Mouse (Mus musculus): Measurements from ENCODE around the gene Jak1. TPM values are rescaled to one million over a fixed set of nuclear protein-coding genes. Genes with fewer than 3 reads are reported as not detected.
A peak's percentile ranks its signal among the peaks of the same experiment; 100 is the strongest.

The Jak1 gene
- polyA plus RNA-seq, 1 experiment = 33.5 TPM

GRCm38 (mm10) chr4:101292736-101293541 is 27.9 kb upstream of the Jak1 start:
- Histone ChIP-seq H3K36me3 (ENCODE audit: control insufficient read depth, insufficient read depth) (no peaks in the 10 kb centered on the region), H3K27me3 (ENCODE audit: control insufficient read depth, insufficient read depth, insufficient read length) (no peaks in the 10 kb centered on the region), H3K79me2 (ENCODE audit: control insufficient read depth, insufficient read depth) (no peaks in the 10 kb centered on the region), H3K4me2 (ENCODE audit: low read depth) (no peak overlapping the region), H3ac (ENCODE audit: control insufficient read depth, insufficient read length) (no peak overlapping the region), H3K4me3 (no peak overlapping the region)
- no peak for TF ChIP-seq POLR2AphosphoS2 (IDR thresholded peaks at IDR 0.05; ENCODE audit: insufficient read length, low read depth)
- no peak for TF ChIP-seq MYOD1 (IDR thresholded peaks at IDR 0.05; ENCODE audit: control insufficient read depth in 1 of 3, insufficient read length in 2 of 3, low read depth in 2 of 3)

DNA sequence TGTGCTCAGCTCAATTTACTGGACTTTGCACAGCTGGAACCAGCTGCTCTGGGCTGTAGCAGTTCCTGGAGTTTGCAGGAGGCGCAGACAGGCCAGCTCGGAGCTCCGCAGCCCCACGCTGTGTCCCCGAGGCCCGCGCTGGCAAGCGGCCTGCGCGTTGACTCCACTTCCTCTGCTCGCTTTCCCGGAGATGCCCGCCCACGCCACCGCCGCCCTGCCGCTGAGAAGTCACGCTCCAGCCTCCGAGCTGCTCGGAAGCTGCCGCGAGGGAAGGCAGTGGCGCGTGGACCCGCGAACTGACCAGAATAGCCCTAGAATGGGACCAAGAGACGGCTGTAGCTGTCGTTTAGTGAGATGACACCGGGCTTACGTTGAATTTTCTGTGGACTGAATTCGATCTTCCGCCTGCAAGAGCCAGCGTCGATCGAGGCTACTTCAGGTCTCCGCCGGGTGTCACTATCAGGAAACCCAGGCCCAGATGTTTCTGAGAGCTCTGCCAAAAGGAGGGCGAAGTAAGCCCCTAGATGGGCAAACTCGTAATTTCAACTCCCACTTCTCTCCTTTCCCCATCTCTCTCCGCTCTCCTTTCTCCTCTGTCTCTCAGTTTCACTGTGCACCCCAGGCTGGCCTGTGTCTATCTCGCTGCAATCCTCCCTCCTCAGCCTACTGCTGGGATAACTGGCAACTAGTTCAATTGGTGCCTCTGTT is 27.1 kb upstream of the Jak1 start:
- Histone ChIP-seq H3K27me3 (ENCODE audit: control insufficient read depth, insufficient read depth, insufficient read length) (no peaks in the 10 kb centered on the region), H3K4me2 (ENCODE audit: low read depth) (peak overlapping the region; percentile 66), H3K79me2 (ENCODE audit: control insufficient read depth, insufficient read depth) (no peaks in the 10 kb centered on the region), H3ac (ENCODE audit: control insufficient read depth, insufficient read length) (no peak overlapping the region), H3K36me3 (ENCODE audit: control insufficient read depth, insufficient read depth) (no peaks in the 10 kb centered on the region), H3K4me3 (no peak overlapping the region)
- TF ChIP-seq USF1 (IDR thresholded peaks at IDR 0.05; ENCODE audit: low read depth) (no peak), POLR2A (IDR thresholded peaks at IDR 0.05; ENCODE audit: insufficient read length, low read depth) (no peak), POLR2AphosphoS2 (IDR thresholded peaks at IDR 0.05; ENCODE audit: insufficient read length, low read depth) (no peak), MYOG (IDR thresholded peaks at IDR 0.05; ENCODE audit: control insufficient read depth in 1 of 3, insufficient read depth in 1 of 3, insufficient read length in 2 of 3, low read depth in 2 of 3) (peak in 1 of 3 experiments; percentile 24), MYOD1 (IDR thresholded peaks at IDR 0.05; ENCODE audit: control insufficient read depth in 1 of 3, insufficient read length in 2 of 3, low read depth in 2 of 3) (peak in 2 of 3 experiments; percentile 36 to 44)

- H3ac ChIP-seq (ENCODE audit: control insufficient read depth, insufficient read length) = no peak overlapping the region
- no peaks in the 10 kb centered on the region for H3K79me2 ChIP-seq (ENCODE audit: control insufficient read depth, insufficient read depth)
- TF ChIP-seq POLR2AphosphoS2 (IDR thresholded peaks at IDR 0.05; ENCODE audit: insufficient read length, low read depth) (no peak), MAX (IDR thresholded peaks at IDR 0.05; ENCODE audit: low read depth) (no peak), E2F4 (IDR thresholded peaks at IDR 0.05; ENCODE audit: insufficient read depth) (no peak), TCF12 (IDR thresholded peaks at IDR 0.05; ENCODE audit: insufficient read depth, poor library complexity, severe bottlenecking) (no peak), MYOG (IDR thresholded peaks at IDR 0.05; ENCODE audit: control insufficient read depth in 1 of 3, insufficient read depth in 1 of 3, insufficient read length in 2 of 3, low read depth in 2 of 3) (no peak)
- H3K27me3 ChIP-seq (ENCODE audit: control insufficient read depth, insufficient read depth, insufficient read length) = no peaks in the 10 kb centered on the region
- no peak overlapping the region for H3K4me3 ChIP-seq
- no peaks in the 10 kb centered on the region for H3K36me3 ChIP-seq (ENCODE audit: control insufficient read depth, insufficient read depth)
- no peak overlapping the region for H3K4me2 ChIP-seq (ENCODE audit: low read depth)
These were observed 23.2 kb upstream of the Jak1 start for GRCm38 (mm10) chr4:101288292-101288691.

DNA sequence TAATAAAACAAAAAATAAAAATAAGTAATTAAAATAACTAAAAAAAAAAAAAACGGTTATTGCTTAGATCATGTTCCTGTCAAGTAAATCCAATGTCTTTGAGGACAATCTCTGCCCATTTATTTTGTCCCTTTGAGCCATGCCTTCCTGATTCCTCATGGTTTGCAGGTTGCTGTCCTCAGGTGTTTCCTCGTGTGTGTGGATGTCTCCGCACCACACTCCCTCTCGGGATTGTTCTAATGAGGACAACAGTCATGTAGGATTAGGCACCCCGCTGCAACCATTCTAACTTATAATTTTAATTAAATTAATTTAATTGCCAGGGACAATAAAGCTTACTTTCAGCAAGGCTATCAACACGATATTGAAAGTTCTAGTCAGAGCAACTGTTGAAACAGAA is 21.5 kb upstream of the Jak1 start:
- Histone ChIP-seq H3K4me2 (ENCODE audit: low read depth) (no peak overlapping the region), H3ac (ENCODE audit: control insufficient read depth, insufficient read length) (no peak overlapping the region), H3K79me2 (ENCODE audit: control insufficient read depth, insufficient read depth) (no peaks in the 10 kb centered on the region), H3K27me3 (ENCODE audit: control insufficient read depth, insufficient read depth, insufficient read length) (no peaks in the 10 kb centered on the region), H3K36me3 (ENCODE audit: control insufficient read depth, insufficient read depth) (no peaks in the 10 kb centered on the region), H3K4me3 (no peak overlapping the region)
- no peak for TF ChIP-seq MYOG (IDR thresholded peaks at IDR 0.05; ENCODE audit: control insufficient read depth in 1 of 3, insufficient read depth in 1 of 3, insufficient read length in 2 of 3, low read depth in 2 of 3)
- no peak for TF ChIP-seq E2F4 (IDR thresholded peaks at IDR 0.05; ENCODE audit: insufficient read depth)
- TF ChIP-seq USF1 (IDR thresholded peaks at IDR 0.05; ENCODE audit: low read depth) = no peak
- no peak for TF ChIP-seq CEBPB (IDR thresholded peaks at IDR 0.05; ENCODE audit: insufficient read depth, poor library complexity, severe bottlenecking)
- TF ChIP-seq POLR2A (IDR thresholded peaks at IDR 0.05; ENCODE audit: insufficient read length, low read depth) = no peak
- no peak for TF ChIP-seq SRF (IDR thresholded peaks at IDR 0.05; ENCODE audit: control insufficient read depth, insufficient read length, low read depth)
- TF ChIP-seq POLR2AphosphoS2 (IDR thresholded peaks at IDR 0.05; ENCODE audit: insufficient read length, low read depth) = no peak
- no peak for TF ChIP-seq MYOD1 (IDR thresholded peaks at IDR 0.05; ENCODE audit: control insufficient read depth in 1 of 3, insufficient read length in 2 of 3, low read depth in 2 of 3)
- no peak for TF ChIP-seq REST (IDR thresholded peaks at IDR 0.05; ENCODE audit: insufficient read depth, insufficient read length)
- TF ChIP-seq TCF3 (IDR thresholded peaks at IDR 0.05; ENCODE audit: insufficient read length, low read depth) = no peak
- TF ChIP-seq TCF12 (IDR thresholded peaks at IDR 0.05; ENCODE audit: insufficient read depth, poor library complexity, severe bottlenecking) = no peak
- no peak for TF ChIP-seq MAX (IDR thresholded peaks at IDR 0.05; ENCODE audit: low read depth)

- Histone ChIP-seq H3K36me3 (ENCODE audit: control insufficient read depth, insufficient read depth) (no peaks in the 10 kb centered on the region), H3K79me2 (ENCODE audit: control insufficient read depth, insufficient read depth) (no peaks in the 10 kb centered on the region)
- TF ChIP-seq TCF3 (IDR thresholded peaks at IDR 0.05; ENCODE audit: insufficient read length, low read depth) (no peak), E2F4 (IDR thresholded peaks at IDR 0.05; ENCODE audit: insufficient read depth) (no peak), SRF (IDR thresholded peaks at IDR 0.05; ENCODE audit: control insufficient read depth, insufficient read length, low read depth) (no peak)
These were observed 20.9 kb upstream of the Jak1 start for GRCm38 (mm10) chr4:101285906-101286432.

More at GRCm38 (mm10) chr4:101285906-101286432, 20.9 kb upstream of the Jak1 start:
- Histone ChIP-seq H3K27me3 (ENCODE audit: control insufficient read depth, insufficient read depth, insufficient read length) (no peaks in the 10 kb centered on the region), H3K4me2 (ENCODE audit: low read depth) (no peak overlapping the region), H3ac (ENCODE audit: control insufficient read depth, insufficient read length) (no peak overlapping the region), H3K4me3 (no peak overlapping the region)
